Mouse (Mus musculus) E14TG2a.4 (cell line): ENCODE results near the gene Ap2m1.

Experiments
- H3K27me3 ChIP-seq: 2 replicates; pipeline ENCODE4 v1.6.1; 2014; ENCODE audit warnings: low read length, control low read depth; ENCODE audit not compliant: insufficient read depth
- H3K36me3 ChIP-seq: 2 replicates; pipeline ENCODE4 v1.6.1; 2014; ENCODE audit warnings: low read length, control low read depth; ENCODE audit not compliant: insufficient read depth
- H3K4me1 ChIP-seq: replicated peaks from 2 replicates; pipeline ENCODE4 v1.6.1; 2014; ENCODE audit warnings: low read depth, low read length, control low read depth
- H3K4me3 ChIP-seq: replicated peaks from 2 replicates; pipeline ENCODE4 v1.5.1; 2014; ENCODE audit warnings: mild to moderate bottlenecking, low read length
- H3K9me3 ChIP-seq: 2 replicates; pipeline ENCODE4 v1.6.1; 2014; ENCODE audit warnings: low read length, control low read depth
- CTCF ChIP-seq: conservative IDR thresholded peaks from 2 replicates; pipeline ENCODE4 v1.5.1; 2014; ENCODE audit warnings: low read length
- NANOG ChIP-seq: IDR thresholded peaks from 2 replicates; pipeline ENCODE4 v1.6.1; 2014; ENCODE audit warnings: borderline replicate concordance, low read length, mixed read lengths
- POU5F1 ChIP-seq: IDR thresholded peaks from 2 replicates; pipeline ENCODE4 v1.6.1; 2014; ENCODE audit warnings: low read length, borderline replicate concordance

Ap2m1 gene

DNA sequence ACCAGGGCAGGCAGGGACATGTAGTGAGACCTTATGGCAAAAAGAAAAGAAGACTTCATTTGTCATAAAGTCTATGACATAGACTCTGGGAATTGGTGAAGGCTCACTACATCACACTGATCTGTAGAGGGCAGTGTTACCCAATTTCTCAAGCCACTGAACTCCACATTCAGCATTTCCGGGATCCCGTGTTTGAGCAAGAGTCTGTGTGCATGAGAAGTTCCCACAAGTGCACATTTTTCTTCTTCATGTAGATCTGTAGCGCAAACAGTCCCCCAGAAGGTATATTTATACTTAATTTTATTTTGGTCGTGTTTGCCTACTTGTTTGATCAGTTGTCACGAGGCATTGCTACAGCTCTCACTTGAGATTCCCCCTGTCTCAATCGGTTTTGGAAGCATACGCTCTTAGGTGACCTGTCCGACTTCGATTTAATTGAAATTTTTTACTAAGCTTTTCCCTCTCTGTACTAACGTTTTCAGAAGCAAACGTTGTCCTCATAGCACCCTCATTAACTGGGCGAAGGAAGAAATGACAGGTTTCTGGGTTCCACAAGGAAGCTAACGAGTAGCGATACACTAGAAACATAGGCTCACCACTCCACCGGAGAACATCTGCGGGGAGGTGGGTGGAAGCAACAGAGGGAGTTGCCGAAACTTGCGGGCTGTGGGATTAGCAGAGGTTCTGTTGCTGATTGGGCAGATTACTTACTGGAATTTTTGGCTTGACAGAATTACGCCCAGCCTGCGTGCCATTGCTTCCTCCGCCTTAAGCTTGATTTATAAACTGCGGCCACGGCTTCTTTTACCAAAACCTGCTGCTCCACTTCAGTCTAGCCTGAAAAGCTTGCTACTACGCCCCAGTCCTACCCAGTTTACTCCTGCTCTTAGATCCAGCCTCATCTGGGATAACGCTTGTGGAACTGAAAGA, 38.3 kb upstream of the Ap2m1 start:
- Histone ChIP-seq H3K27me3 (no peaks in the 10 kb centered on the region), H3K36me3 (peaks cover 22% of the 10 kb centered on the region), H3K9me3 (peaks cover 22% of the 10 kb centered on the region), H3K4me1 (peaks cover 19% of the 10 kb centered on the region), H3K4me3 (no peak overlapping the region)
- TF ChIP-seq CTCF (peak; percentile 30; the same call in 1 of the 2 replicates), POU5F1 (no peak)

DNA sequence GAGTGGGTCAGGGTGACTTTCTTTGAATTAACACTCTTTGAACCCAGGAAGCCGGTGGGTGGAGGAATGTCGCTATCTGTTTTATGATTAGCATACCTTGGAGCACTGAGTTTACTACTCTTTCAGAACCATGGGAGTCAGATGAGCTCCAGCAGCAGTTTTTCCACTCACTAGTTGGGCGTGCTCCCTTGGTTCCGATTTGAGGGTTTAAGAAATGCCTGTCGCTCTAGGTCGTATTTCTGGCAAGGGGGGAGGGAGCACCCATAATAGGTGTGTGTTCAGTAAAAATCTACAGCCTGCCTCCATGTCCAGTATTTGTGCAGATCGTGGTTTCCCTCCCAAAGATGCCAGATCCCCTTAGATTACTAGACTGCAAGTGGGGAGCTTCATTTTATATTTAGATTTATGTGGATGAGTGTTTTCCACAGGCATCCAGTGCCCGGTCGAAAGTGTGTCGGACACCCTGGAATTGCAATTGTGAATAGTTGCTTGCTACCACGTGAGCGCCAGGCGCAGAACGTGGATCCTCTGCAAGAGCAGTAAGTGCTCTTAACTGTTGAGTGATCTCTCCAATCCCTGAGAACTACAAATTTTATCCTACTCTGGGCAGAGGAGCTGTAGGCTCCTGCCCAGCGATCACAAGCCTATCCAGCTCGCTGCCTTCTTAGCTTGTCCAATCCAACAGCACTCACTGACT, 37.1 kb upstream of the Ap2m1 start:
- H3K27me3 ChIP-seq = no peaks in the 10 kb centered on the region
- peaks cover 22% of the 10 kb centered on the region for H3K4me1 ChIP-seq
- TF ChIP-seq POU5F1 (no peak), CTCF (no peak), NANOG (no peak)
- H3K9me3 ChIP-seq = peaks cover 22% of the 10 kb centered on the region
- peaks cover 34% of the 10 kb centered on the region for H3K36me3 ChIP-seq
- peak overlapping the region; percentile 99 for H3K4me3 ChIP-seq

DNA sequence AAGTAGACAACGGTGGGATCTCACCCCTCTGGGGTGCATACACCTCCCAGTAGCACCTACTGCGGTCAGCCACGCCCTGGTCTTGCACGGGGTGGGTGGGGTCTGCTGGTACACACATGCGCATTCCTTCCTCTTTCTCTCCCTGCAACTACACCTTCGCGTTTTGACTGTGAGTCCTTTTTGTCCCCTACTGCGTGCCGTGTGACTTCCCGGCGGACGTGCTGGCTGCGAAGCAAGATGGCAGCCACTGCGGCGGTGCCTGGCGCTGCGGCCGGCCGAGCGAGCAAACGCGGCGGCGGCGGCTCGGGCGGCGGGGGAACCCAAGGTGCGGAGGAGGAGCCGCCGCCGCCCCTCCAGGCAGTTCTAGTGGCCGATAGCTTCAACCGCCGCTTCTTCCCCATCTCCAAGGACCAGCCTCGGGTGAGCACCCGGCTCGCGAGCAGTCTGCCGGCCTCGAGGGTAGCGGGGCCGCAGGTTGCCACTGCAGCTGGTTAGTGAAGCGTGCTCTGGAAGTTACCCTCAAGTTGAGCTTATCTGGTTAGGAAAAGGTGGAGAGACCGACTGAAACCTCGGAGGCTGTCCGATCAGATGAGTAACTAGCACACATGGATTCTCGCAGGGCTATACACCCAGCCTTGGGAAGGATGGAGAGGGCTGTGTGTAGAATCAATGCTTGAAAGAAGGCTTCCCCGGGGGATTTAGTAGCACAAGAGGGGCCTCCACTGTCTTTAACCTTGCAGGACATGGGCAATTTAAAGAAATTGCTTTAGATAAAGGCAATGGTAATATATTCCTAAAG, 36.4 kb upstream of the Ap2m1 start, which contains the start of gene Eif2b5:
Eif2b5 (plus strand) TSS at position 141 of the 799 bp plus-strand sequence.
- peak within 1 kb of the TSS; percentile 99 for H3K4me3 ChIP-seq
- TF ChIP-seq NANOG (no peak), POU5F1 (no peak), CTCF (no peak)
- peaks cover 22% of the 10 kb centered on the region for H3K4me1 ChIP-seq
- H3K27me3 ChIP-seq = no peaks in the 10 kb centered on the region
- peaks cover 22% of the 10 kb centered on the region for H3K9me3 ChIP-seq
- H3K36me3 ChIP-seq = peaks cover 41% of the 10 kb centered on the region

DNA sequence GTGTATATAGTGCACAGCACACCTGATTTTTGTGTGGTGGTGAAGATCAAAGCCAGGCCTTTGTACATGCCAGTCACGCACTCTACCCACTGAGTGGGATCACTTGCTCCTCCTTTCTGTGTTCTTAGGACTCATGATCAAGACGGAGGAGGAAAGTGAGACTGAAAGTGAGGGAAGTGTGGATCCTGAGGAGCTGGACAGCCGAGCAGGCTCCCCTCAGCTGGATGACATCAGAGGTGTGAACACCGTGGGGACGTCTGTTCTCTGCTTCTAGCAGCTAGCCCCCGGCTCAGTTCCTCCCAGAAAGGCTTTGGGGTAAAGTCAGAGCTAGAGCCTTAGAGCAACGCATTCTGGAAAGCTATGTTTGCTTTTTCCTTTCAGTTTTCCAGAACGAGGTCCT, 29.3 kb upstream of the Ap2m1 start:
- Histone ChIP-seq H3K4me3 (no peak overlapping the region), H3K4me1 (peaks cover 6% of the 10 kb centered on the region; the same call in 1 of the 2 replicates)

DNA sequence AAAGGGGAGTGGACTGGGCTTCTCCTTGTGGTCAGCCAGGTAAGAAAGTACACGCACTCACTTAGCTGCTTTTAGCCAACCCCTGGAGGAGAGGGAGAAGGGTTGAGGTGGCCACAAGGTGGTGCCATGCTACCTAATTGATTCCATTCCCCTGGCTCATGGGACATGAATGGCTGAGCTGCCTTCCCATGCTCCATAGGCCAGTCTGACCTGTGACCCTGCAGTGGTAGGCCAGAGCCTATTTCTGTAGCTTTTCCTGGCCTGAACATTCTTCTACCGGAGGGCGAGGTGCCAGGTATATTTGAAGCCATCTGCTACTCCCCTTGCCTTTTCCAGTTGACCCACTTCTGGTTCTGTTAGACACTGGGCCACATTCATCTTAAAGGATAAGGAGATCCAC, 25.9 kb upstream of the Ap2m1 start:
- H3K4me1 ChIP-seq = peaks cover 16% of the 10 kb centered on the region

More for the DNA sequence above, 29.3 kb upstream of the Ap2m1 start:
- Histone ChIP-seq H3K36me3 (peaks cover 100% of the 10 kb centered on the region), H3K9me3 (no peaks in the 10 kb centered on the region), H3K27me3 (no peaks in the 10 kb centered on the region)
- TF ChIP-seq POU5F1 (no peak), NANOG (no peak), CTCF (no peak)

DNA sequence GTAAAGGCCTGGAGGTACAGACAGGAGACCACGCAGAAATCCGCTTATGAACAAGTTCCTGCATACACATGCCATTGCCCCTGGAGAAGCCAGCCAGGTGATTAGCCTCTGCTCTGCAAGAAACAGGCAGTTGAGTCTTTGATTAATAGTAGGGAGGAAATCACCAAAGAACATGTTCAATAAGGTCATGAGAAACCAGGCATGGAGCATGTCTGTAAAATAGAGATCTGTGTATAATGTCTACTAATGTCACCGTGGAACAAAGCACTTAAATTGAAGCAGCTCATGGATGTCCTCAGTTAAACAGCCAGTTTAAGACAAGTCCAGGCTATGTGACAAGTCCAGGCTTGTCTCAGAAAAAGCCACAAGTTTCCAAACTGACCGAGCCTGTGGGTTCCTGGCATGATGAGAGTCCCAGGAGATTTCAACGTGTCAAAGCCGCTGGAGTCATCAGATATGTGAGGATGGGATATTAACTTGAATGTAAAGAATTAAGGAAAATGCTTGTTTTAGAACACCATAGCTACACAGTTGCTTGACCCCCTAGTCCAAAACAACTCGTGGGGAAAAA, 23.9 kb upstream of the Ap2m1 start:
- Histone ChIP-seq H3K27me3 (no peaks in the 10 kb centered on the region), H3K9me3 (no peaks in the 10 kb centered on the region), H3K4me1 (peaks cover 23% of the 10 kb centered on the region), H3K36me3 (peaks cover 64% of the 10 kb centered on the region), H3K4me3 (no peak overlapping the region)
- TF ChIP-seq POU5F1 (no peak), CTCF (no peak), NANOG (no peak)

More for the DNA sequence above, 25.9 kb upstream of the Ap2m1 start:
- no peaks in the 10 kb centered on the region for H3K27me3 ChIP-seq
- H3K4me3 ChIP-seq = no peak overlapping the region
- peaks cover 84% of the 10 kb centered on the region for H3K36me3 ChIP-seq
- peak; percentile 32 for TF ChIP-seq CTCF
- TF ChIP-seq NANOG = no peak
- no peaks in the 10 kb centered on the region for H3K9me3 ChIP-seq

DNA sequence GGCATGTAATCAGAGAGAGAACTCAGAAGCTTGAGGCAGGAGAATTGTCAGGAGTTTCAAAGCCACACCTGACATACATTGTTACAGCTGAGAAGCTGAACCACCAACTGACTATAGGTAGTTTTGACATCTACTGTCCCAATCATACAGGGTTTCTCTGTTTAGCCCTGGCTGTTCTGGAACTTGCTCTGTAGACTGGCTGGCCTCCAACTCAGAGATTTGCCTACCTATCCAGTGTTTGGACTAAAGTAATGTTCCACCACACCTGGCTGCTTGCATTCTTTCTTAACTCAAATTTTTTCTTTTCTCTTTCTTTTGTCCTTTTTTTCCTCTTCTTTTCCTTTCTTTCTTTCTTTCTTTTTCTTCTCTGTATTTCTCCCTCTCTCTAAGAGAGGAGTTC, 19.2 kb upstream of the Ap2m1 start:
- Histone ChIP-seq H3K9me3 (no peaks in the 10 kb centered on the region), H3K27me3 (no peaks in the 10 kb centered on the region), H3K4me3 (peak overlapping the region; percentile 92), H3K36me3 (peaks cover 26% of the 10 kb centered on the region), H3K4me1 (peaks cover 36% of the 10 kb centered on the region)
- TF ChIP-seq CTCF = no peak
- no peak for TF ChIP-seq POU5F1
- no peak for TF ChIP-seq NANOG

DNA sequence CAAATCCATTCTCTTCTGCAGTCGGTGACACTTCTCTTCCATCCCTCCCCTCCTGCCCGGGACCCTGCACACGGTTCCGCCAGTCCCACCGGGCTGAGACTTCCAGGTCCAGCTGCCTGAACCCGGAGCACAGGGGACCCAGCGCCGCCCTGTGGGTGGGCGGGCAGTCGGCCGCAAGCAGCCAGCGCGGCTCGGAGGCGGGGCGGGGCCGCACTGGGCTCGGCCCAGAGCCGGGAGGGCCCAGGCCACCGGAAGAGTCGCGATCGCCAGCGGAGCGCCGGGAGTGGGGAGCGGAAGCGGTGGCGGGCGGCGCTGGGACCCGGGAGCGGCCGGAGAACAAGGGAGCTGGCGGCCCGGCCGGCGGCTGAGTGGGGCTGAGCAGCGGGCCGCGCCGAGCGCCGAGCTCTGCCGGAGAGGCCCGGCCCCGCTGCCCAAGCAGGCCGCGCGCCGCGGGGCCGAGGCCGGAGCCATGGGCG, 18.5 kb upstream of the Ap2m1 start, which contains the start of gene Dvl3:
Dvl3 (plus strand) TSS at position 257 of the 476 bp plus-strand sequence.
- H3K36me3 ChIP-seq = peaks cover 21% of the 10 kb centered on the region
- peak within 1 kb of the TSS; percentile 92 for H3K4me3 ChIP-seq
- H3K27me3 ChIP-seq = peaks cover under 1% of the 10 kb centered on the region; the same call in 1 of the 2 replicates
- H3K4me1 ChIP-seq = peaks cover 29% of the 10 kb centered on the region
- no peaks in the 10 kb centered on the region for H3K9me3 ChIP-seq
- no peak for TF ChIP-seq CTCF
- no peak for TF ChIP-seq POU5F1
